Mouse (Mus musculus): ENCODE data around the gene Kcnh7. TPM values are rescaled to one million over a fixed set of nuclear protein-coding genes. Genes with fewer than 3 reads are reported as not detected.

Gene Kcnh7
- total RNA-seq, 2 experiments from 2014 or later, result not detected

- no peak for ATAC-seq (ENCODE audit: poor library complexity, severe bottlenecking)
Measured at GRCm38 (mm10) chr2:62651890-62652289, 532.2 kb downstream of the Kcnh7 start.

GRCm38 (mm10) chr2:62646671-62647289, 537.3 kb downstream of the Kcnh7 start:
- no peak for ATAC-seq (ENCODE audit: poor library complexity, severe bottlenecking)

GRCm38 (mm10) chr2:62646014-62646645, 538.0 kb downstream of the Kcnh7 start, which contains the start of gene Ifih1:
TSS of gene Ifih1 (minus strand) at chr2:62646255.
- ATAC-seq (ENCODE audit: poor library complexity, severe bottlenecking), result peak; percentile 86

GRCm38 (mm10) chr2:62645475-62645874, 538.6 kb downstream of the Kcnh7 start:
- peak; percentile 41 for ATAC-seq (ENCODE audit: poor library complexity, severe bottlenecking)

GRCm38 (mm10) chr2:62644891-62645290, 539.2 kb downstream of the Kcnh7 start:
- ATAC-seq (ENCODE audit: poor library complexity, severe bottlenecking), result no peak
